Mouse (Mus musculus) hindbrain, embryonic 16.5 days (tissue): ENCODE results near the gene Kank1. TPM values are rescaled to one million over a fixed set of nuclear protein-coding genes. Genes with fewer than 3 reads are reported as not detected.

Experiments
- ATAC-seq: fragments of 200-750 bp; cut with Nextera tagmentation; 2 replicates; pipeline ENCODE4 v1.8.0; 2017; ENCODE audit warnings: moderate TSS enrichment, moderate library complexity
- H3K27ac ChIP-seq: fragments of 300-500 bp; sonication (generic); 2 replicates; pipeline ENCODE4 v1.5.1; 2014; ENCODE audit warnings: low read depth, mild to moderate bottlenecking, control low read depth, low read length, moderate library complexity
- H3K27me3 ChIP-seq: fragments of 300-500 bp; sonication (generic); replicated peaks from 2 replicates; pipeline ENCODE4 v1.6.1; 2014; ENCODE audit warnings: low read length; ENCODE audit not compliant: control insufficient read depth, insufficient read depth
- H3K36me3 ChIP-seq: fragments of 300-500 bp; sonication (generic); 2 replicates; pipeline ENCODE4 v1.6.1; 2014; ENCODE audit warnings: mild to moderate bottlenecking, low read length, moderate library complexity, mixed read lengths; ENCODE audit not compliant: control insufficient read depth, insufficient read depth
- H3K4me1 ChIP-seq: fragments of 300-500 bp; sonication (generic); 2 replicates; pipeline ENCODE4 v1.6.1; 2014; ENCODE audit warnings: low read depth, low read length; ENCODE audit not compliant: control insufficient read depth, insufficient read depth
- H3K4me2 ChIP-seq: fragments of 300-500 bp; sonication (generic); 2 replicates; pipeline ENCODE4 v1.6.1; 2014; ENCODE audit warnings: mild to moderate bottlenecking, low read length, control low read depth, moderate library complexity
- H3K4me3 ChIP-seq: fragments of 300-500 bp; sonication (generic); 2 replicates; pipeline ENCODE4 v1.5.1; 2014; ENCODE audit warnings: mild to moderate bottlenecking, low read length, control low read depth, moderate library complexity
- H3K9ac ChIP-seq: fragments of 300-500 bp; sonication (generic); 2 replicates; pipeline ENCODE4 v1.6.1; 2014; ENCODE audit warnings: low read depth, mild to moderate bottlenecking, control low read depth, low read length, moderate library complexity
- H3K9me3 ChIP-seq: fragments of 300-500 bp; sonication (generic); 2 replicates; pipeline ENCODE4 v1.6.1; 2014; ENCODE audit warnings: mild to moderate bottlenecking, low read length, moderate library complexity; ENCODE audit not compliant: control insufficient read depth
- WGBS: fragments of 180-500 bp; shearing (Covaris S2); extraction: QIAGEN DNeasy Blood & Tissue Kit; methylation state at CpG from one replicate; pipeline ENCODE4 v1.1.7; 2014; 5-methylcytosine and 5-hydroxymethylcytosine counted together
- polyA plus RNA-seq: library from polyadenylated mRNA; unstranded; fragments of >200 nt; fragmentation: Nextera tagmentation; extraction: Ambion mirVana; gene quantifications from 2 replicates; pipeline ENCODE4 v1.2.1, GENCODE M21; 2015

Gene Kank1
- polyA plus RNA-seq, 1 experiment from 2014 or later: 14.4 TPM

- H3K36me3 ChIP-seq: no peaks in the 10 kb centered on the region
- H3K4me1 ChIP-seq: peaks cover 19% of the 10 kb centered on the region
- H3K27me3 ChIP-seq: no peaks in the 10 kb centered on the region; the same call in 1 of the 2 replicates
- no peak for ATAC-seq
- no peak overlapping the region; the same call in 1 of the 2 replicates for H3K27ac ChIP-seq
- no peak overlapping the region for H3K4me3 ChIP-seq
- H3K9ac ChIP-seq: no peak overlapping the region
- 15% methylated on average over 9 of the region's 9 CpGs for WGBS
- H3K4me2 ChIP-seq: peak overlapping the region; percentile 37
- H3K9me3 ChIP-seq: no peaks in the 10 kb centered on the region
These were observed 162.9 kb downstream of the Kank1 start for GRCm38 (mm10) chr19:25399511-25400211.

- ATAC-seq: peak; percentile 79
- WGBS: 25% methylated on average over 13 of the region's 13 CpGs
- no peaks in the 10 kb centered on the region for H3K36me3 ChIP-seq
- no peaks in the 10 kb centered on the region; the same call in 1 of the 2 replicates for H3K27me3 ChIP-seq
- H3K9me3 ChIP-seq: no peaks in the 10 kb centered on the region
- H3K4me3 ChIP-seq: no peak overlapping the region
- H3K9ac ChIP-seq: no peak overlapping the region; the same call in 1 of the 2 replicates
- H3K4me1 ChIP-seq: peaks cover 19% of the 10 kb centered on the region
- H3K4me2 ChIP-seq: peak overlapping the region; percentile 37
- peak overlapping the region; percentile 13; the same call in 1 of the 2 replicates for H3K27ac ChIP-seq
These were observed 163.6 kb downstream of the Kank1 start for GRCm38 (mm10) chr19:25400212-25400913.

GRCm38 (mm10) chr19:25401521-25401920 is 164.7 kb downstream of the Kank1 start:
- H3K27me3 ChIP-seq: no peaks in the 10 kb centered on the region; the same call in 1 of the 2 replicates
- no peak for ATAC-seq
- WGBS: 38% methylated on average over 8 of the region's 8 CpGs
- no peaks in the 10 kb centered on the region for H3K36me3 ChIP-seq
- peaks cover 23% of the 10 kb centered on the region for H3K4me1 ChIP-seq
- no peaks in the 10 kb centered on the region for H3K9me3 ChIP-seq
- H3K4me2 ChIP-seq: no peak overlapping the region
- no peak overlapping the region for H3K27ac ChIP-seq
- no peak overlapping the region for H3K4me3 ChIP-seq
- no peak overlapping the region for H3K9ac ChIP-seq

- H3K4me2 ChIP-seq: no peak overlapping the region
- H3K27ac ChIP-seq: no peak overlapping the region
- H3K4me3 ChIP-seq: no peak overlapping the region
- H3K36me3 ChIP-seq: no peaks in the 10 kb centered on the region
- H3K9ac ChIP-seq: no peak overlapping the region
- H3K4me1 ChIP-seq: peaks cover 27% of the 10 kb centered on the region
- WGBS: 92% methylated on average over 4 of the region's 4 CpGs
- no peak for ATAC-seq
- no peaks in the 10 kb centered on the region; the same call in 1 of the 2 replicates for H3K27me3 ChIP-seq
- no peaks in the 10 kb centered on the region for H3K9me3 ChIP-seq
These were observed 167.4 kb downstream of the Kank1 start for GRCm38 (mm10) chr19:25404163-25404562.

- no peaks in the 10 kb centered on the region for H3K9me3 ChIP-seq
- no peak for ATAC-seq
- peak overlapping the region; percentile 42; the same call in 1 of the 2 replicates for H3K4me3 ChIP-seq
- peaks cover 10% of the 10 kb centered on the region for H3K4me1 ChIP-seq
- 30% methylated on average over 6 of the region's 6 CpGs for WGBS
- H3K27me3 ChIP-seq: no peaks in the 10 kb centered on the region
- no peak overlapping the region for H3K9ac ChIP-seq
- H3K4me2 ChIP-seq: peak overlapping the region; percentile 78
- H3K27ac ChIP-seq: 0 out of 2 replicates have a peak overlapping the region, but pooled peaks have one; percentile 21
- H3K36me3 ChIP-seq: 0 out of 2 replicates have a peak, but pooled peaks cover 3% of the 10 kb centered on the region
These were observed 169.2 kb downstream of the Kank1 start for GRCm38 (mm10) chr19:25405987-25406386.

- Histone ChIP-seq H3K36me3 (0 out of 2 replicates have a peak, but pooled peaks cover 3% of the 10 kb centered on the region), H3K9ac (peak overlapping the region; percentile 65), H3K9me3 (no peaks in the 10 kb centered on the region), H3K4me1 (peaks cover 10% of the 10 kb centered on the region), H3K4me3 (peak overlapping the region; percentile 42), H3K27me3 (no peaks in the 10 kb centered on the region), H3K4me2 (peak overlapping the region; percentile 78), H3K27ac (0 out of 2 replicates have a peak overlapping the region, but pooled peaks have one; percentile 21)
- 5% methylated on average over 28 of the region's 28 CpGs for WGBS
- peak; percentile 79 for ATAC-seq
These were observed 169.9 kb downstream of the Kank1 start for GRCm38 (mm10) chr19:25406481-25407184.

- Histone ChIP-seq H3K4me1 (peaks cover 10% of the 10 kb centered on the region), H3K4me3 (peak overlapping the region; percentile 42), H3K4me2 (peak overlapping the region; percentile 78), H3K27ac (0 out of 2 replicates have a peak overlapping the region, but pooled peaks have one; percentile 21), H3K36me3 (0 out of 2 replicates have a peak, but pooled peaks cover 3% of the 10 kb centered on the region), H3K9me3 (no peaks in the 10 kb centered on the region), H3K9ac (peak overlapping the region; percentile 65), H3K27me3 (no peaks in the 10 kb centered on the region)
- ATAC-seq: no peak
- 37% methylated on average over 10 of the region's 10 CpGs for WGBS
These were observed 170.6 kb downstream of the Kank1 start for GRCm38 (mm10) chr19:25407185-25407886.

GRCm38 (mm10) chr19:25407887-25408236 is 171.1 kb downstream of the Kank1 start:
- no peak overlapping the region for H3K27ac ChIP-seq
- H3K9ac ChIP-seq: no peak overlapping the region
- H3K36me3 ChIP-seq: 0 out of 2 replicates have a peak, but pooled peaks cover 3% of the 10 kb centered on the region
- no peaks in the 10 kb centered on the region for H3K9me3 ChIP-seq
- no peak for ATAC-seq
- peak overlapping the region; percentile 78 for H3K4me2 ChIP-seq
- H3K4me3 ChIP-seq: no peak overlapping the region
- no peaks in the 10 kb centered on the region for H3K27me3 ChIP-seq
- peaks cover 10% of the 10 kb centered on the region for H3K4me1 ChIP-seq
- 42% methylated on average over 6 of the region's 6 CpGs for WGBS
